Mouse (Mus musculus) thymus, adult 2 months (tissue): ENCODE data around the gene Tenm4. TPM values are rescaled to one million over a fixed set of nuclear protein-coding genes. Genes with fewer than 3 reads are reported as not detected.

Experiments used
- DNase-seq: peaks from one replicate; pipeline ENCODE4 v3.0.0; 2021
- H3K27ac ChIP-seq: fragments of 200-500 bp; 2 replicates; pipeline ENCODE4 v1.5.1; 2012; ENCODE audit warnings: low read length, control low read depth; ENCODE audit not compliant: control insufficient read depth, insufficient read depth
- H3K27me3 ChIP-seq: fragments of 200-500 bp; 2 replicates; pipeline ENCODE4 v1.6.1; 2012; ENCODE audit warnings: mild to moderate bottlenecking, low read length, moderate library complexity, mixed read lengths; ENCODE audit not compliant: control insufficient read depth, insufficient read depth
- H3K36me3 ChIP-seq: fragments of 200-500 bp; 2 replicates; pipeline ENCODE4 v1.6.1; 2012; ENCODE audit warnings: mild to moderate bottlenecking, low read length, moderate library complexity; ENCODE audit not compliant: control insufficient read depth, insufficient read depth
- H3K4me1 ChIP-seq: fragments of 200-500 bp; replicated peaks from 2 replicates; pipeline ENCODE4 v1.6.1; 2012; ENCODE audit warnings: low read length; ENCODE audit not compliant: control insufficient read depth, insufficient read depth
- H3K4me3 ChIP-seq: fragments of 200-500 bp; 2 replicates; pipeline ENCODE4 v1.5.1; 2012; ENCODE audit warnings: mild to moderate bottlenecking, low read length, control low read depth, moderate library complexity; ENCODE audit not compliant: control insufficient read depth, insufficient read depth
- CTCF ChIP-seq: fragments of 200-500 bp; IDR thresholded peaks from 2 replicates; pipeline ENCODE4 v1.5.1; 2012; ENCODE audit warnings: mild to moderate bottlenecking, control low read depth, low read length, moderate library complexity, borderline replicate concordance; ENCODE audit not compliant: control insufficient read depth, poor library complexity, insufficient read depth; ENCODE audit errors: extremely low read depth
- POLR2A ChIP-seq: fragments of 200-500 bp; IDR thresholded peaks from 2 replicates; pipeline ENCODE4 v1.6.1; 2012; ENCODE audit warnings: mild to moderate bottlenecking, low read length, control low read depth, moderate library complexity; ENCODE audit not compliant: control insufficient read depth, poor library complexity, insufficient read depth; ENCODE audit errors: extremely low read depth
- WGBS: fragments of 180-500 bp; shearing (Covaris S2); methylation state at CpG from one replicate; pipeline ENCODE4 v1.1.7; 2018; 5-methylcytosine and 5-hydroxymethylcytosine counted together
- polyA plus RNA-seq: library from polyadenylated mRNA; depleted of rRNA; stranded (reverse); fragments of >200 nt; gene quantifications from 2 replicates; pipeline ENCODE4 v1.2.3, GENCODE M21; 2012

Tenm4 gene
- polyA plus RNA-seq, 1 experiment = 2.7 TPM

DNA sequence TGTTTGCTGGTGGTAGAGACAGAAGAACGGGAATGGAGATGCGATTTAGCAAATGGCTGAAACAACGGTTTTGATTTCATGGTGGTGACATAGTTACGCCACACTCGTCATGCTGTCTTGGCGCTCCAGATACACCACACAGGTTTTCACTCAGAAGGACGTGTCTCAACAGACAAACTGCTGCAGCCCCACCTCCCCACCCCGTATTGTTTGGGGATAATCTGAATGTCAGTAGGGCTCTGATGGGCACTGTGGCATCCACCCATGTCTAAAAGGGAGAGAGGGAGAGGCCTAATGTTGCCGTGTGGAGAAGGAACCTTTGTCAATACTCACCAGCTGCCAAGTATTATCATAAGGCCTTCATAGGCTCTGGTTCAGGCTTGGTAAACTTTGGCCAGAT lies 14.4 kb downstream of the Tenm4 start:
- Histone ChIP-seq H3K27ac (no peak overlapping the region), H3K36me3 (no peaks in the 10 kb centered on the region), H3K4me1 (no peaks in the 10 kb centered on the region), H3K27me3 (no peaks in the 10 kb centered on the region), H3K4me3 (no peak overlapping the region)
- WGBS = 90% methylated on average over 9 of the region's 9 CpGs
- DNase-seq = no peak
- TF ChIP-seq CTCF (no peak), POLR2A (no peak)

DNA sequence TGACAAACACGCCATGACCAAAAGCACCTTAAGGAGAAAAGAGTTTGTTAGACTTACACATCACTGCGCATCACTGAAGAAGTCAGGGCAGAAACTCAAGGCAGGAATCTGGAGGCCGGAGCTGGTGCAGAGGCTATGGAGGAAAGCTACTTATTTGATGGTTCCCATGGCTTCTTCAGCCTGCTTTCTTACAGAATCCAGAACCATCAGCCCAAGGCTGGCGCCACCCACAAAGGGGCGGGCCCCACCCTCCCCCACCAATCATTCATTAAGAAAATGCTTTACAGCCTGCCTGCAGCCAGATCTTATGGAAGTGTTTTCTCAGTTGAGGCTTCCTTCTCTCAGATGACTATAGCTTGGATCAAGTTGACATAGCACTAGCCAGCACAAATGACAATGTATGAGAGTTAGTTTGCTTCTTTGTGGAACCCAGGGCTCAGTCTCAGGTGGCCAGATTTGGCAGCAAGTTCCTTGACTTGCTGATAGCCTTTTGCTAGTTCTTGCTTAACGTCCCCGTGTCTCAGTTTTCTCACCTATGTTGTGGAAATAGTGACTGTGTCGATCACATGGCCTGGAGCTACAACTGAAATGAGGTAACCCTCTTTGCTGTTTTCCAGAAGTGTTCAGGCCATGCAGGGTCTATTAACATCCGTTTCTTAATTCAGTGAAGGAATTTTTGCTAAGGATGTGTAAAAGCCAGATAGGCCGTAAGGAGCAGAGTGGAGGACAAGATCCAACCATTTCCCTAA lies 32.9 kb downstream of the Tenm4 start:
- Histone ChIP-seq H3K27ac (no peak overlapping the region), H3K4me1 (no peaks in the 10 kb centered on the region), H3K27me3 (no peaks in the 10 kb centered on the region), H3K36me3 (no peaks in the 10 kb centered on the region), H3K4me3 (no peak overlapping the region)
- WGBS = 80% methylated on average over 10 of the region's 10 CpGs
- DNase-seq = no peak
- TF ChIP-seq CTCF = no peak
- no peak for TF ChIP-seq POLR2A

DNA sequence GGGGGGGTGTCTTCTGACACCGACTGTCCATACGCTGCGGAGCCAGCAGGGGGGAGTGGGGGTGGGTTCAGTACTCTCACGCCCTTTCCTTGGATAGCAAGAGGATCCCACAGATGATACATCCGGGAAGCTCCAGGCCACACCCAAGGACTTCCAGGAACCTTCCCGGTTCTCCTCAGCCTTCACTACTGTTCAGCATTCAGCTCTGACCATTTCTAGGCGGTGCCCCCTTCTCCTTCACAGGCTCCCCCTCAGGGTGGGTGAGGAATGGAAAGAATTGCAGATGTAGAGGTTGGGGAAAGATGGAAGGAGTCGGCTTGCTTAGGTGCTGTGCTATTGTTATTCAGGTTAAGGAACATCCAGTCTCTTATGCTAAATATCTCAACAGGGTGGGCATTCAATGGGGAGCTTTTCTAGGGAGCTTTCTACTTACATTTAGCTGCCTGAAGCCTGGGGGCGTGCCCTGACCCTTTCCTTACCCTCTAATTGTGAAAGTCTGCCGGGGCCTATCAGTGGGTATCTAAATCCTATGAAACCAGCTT lies 33.8 kb downstream of the Tenm4 start:
- H3K27me3 ChIP-seq = no peaks in the 10 kb centered on the region
- no peaks in the 10 kb centered on the region for H3K36me3 ChIP-seq
- WGBS = 51% methylated on average over 10 of the region's 10 CpGs
- TF ChIP-seq CTCF (no peak), POLR2A (no peak)
- H3K4me1 ChIP-seq = no peaks in the 10 kb centered on the region
- DNase-seq = no peak
- H3K4me3 ChIP-seq = no peak overlapping the region
- H3K27ac ChIP-seq = no peak overlapping the region

DNA sequence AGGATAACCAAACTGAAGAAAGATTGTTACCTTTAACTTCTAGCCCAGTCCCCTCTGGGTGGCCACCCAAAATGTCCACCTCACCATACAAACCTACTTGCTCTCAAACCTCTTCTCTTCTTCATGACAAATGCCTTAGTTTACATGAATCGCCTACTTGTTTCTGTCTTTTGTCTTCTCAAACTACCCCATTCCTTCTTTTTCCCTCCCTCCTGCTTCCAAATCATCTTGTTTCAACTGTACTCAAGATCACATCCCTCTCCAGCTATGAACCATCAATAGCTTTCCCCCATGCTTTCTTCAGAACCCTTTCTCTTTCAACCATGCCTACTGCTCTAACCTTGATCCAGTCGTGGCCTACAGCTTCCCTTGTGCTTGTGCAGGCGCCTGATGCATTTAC lies 36.0 kb downstream of the Tenm4 start:
- Histone ChIP-seq H3K27me3 (no peaks in the 10 kb centered on the region; the same call in 1 of the 2 replicates), H3K4me1 (no peaks in the 10 kb centered on the region), H3K27ac (no peak overlapping the region), H3K4me3 (no peak overlapping the region), H3K36me3 (no peaks in the 10 kb centered on the region)
- WGBS = 82% methylated on average over 3 of the region's 3 CpGs
- TF ChIP-seq CTCF (no peak), POLR2A (no peak)
- DNase-seq = no peak

DNA sequence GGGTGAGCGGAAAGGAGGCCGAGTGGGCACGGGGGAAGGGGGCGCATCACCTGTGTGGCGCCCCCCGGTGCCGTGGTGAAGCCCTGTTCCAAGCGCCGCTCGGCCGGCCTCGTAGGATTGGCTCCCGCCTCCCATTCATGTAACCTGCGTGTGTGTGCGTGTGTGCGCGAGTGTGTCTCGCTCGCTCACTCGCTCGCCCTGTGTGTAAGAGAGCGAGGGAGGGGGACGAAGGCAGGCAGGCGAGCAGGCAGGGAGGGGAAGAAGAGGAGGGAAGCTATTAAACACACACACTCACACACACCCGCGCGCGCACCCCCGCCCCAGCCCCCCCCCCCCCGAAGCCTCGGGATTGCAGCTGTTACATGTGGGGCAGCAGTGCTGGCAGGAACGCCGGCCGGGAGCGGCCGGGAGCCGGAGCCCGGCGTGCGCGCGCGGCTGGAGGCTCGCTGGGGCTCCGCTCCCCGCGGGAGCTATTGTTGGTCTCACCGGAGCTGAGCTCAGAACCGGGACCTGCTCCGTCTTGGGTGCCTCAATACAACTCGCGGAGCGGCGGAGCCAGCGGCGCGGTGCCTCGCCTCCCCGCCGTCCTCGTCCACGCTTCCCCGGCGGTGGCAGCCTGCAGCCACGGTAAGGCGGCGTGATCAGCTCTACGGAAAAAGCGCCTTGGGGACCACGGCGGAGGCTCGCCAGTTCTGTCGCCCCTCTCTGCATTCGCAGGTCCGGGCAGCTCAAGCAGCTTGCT lies 38.9 kb downstream of the Tenm4 start:
- no peak overlapping the region for H3K27ac ChIP-seq
- no peaks in the 10 kb centered on the region for H3K4me1 ChIP-seq
- 6% methylated on average over 73 of the region's 75 CpGs for WGBS
- no peaks in the 10 kb centered on the region for H3K36me3 ChIP-seq
- H3K27me3 ChIP-seq = no peaks in the 10 kb centered on the region; the same call in 1 of the 2 replicates
- H3K4me3 ChIP-seq = peak overlapping the region; percentile 0; the same call in 1 of the 2 replicates
- TF ChIP-seq CTCF = no peak
- TF ChIP-seq POLR2A = no peak
- no peak for DNase-seq

DNA sequence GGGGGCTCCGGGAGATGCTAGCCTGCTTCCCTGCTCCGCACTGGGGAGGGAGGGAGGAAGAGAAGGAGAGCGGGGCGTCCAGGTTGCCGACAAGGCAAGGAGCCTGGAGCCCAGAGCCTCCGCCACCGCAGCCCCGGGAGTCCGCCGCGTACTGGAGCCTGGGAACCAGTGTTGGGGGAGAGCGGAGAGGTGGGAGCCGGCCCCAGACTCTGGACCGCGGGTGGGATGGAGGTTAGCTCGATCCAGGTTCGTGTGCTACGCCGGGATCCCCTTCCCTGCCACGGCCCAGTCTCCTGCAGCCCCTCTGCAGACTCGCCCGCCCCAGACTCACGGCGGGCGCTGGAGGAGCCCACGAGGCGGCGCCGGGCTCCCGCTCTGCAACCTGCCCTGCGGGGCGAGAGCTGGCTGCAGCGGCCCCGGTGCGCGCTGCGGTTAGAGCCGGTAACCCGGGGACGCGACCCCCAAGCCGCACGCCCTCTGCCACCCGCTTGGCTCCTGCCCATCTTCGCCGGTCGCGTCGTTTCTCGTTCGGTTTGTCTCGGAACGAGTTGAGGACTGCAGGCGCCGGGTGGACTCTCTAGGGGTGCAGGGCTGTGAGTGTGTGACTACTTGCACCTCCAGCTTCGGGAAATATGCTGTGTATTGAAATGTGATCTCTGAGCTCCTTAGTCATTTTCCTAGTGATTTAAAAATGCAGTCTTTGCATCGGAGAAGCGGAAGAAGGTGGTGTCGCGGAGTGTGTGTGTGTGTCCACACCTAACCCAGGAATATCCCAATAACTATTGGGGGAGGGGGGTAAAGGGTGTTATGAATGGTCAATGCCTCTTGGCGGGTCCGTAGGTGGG lies 39.7 kb downstream of the Tenm4 start:
- H3K27ac ChIP-seq = no peak overlapping the region
- no peaks in the 10 kb centered on the region for H3K4me1 ChIP-seq
- no peak for DNase-seq
- 3% methylated on average over 62 of the region's 62 CpGs for whole genome bisulfite sequencing
- TF ChIP-seq CTCF (no peak), POLR2A (no peak)
- no peaks in the 10 kb centered on the region; the same call in 1 of the 2 replicates for H3K27me3 ChIP-seq
- H3K4me3 ChIP-seq = peak overlapping the region; percentile 0; the same call in 1 of the 2 replicates
- no peaks in the 10 kb centered on the region for H3K36me3 ChIP-seq
